Mouse (Mus musculus): ENCODE results near the gene Elmo2. TPM values are rescaled to one million over a fixed set of nuclear protein-coding genes. Genes with fewer than 3 reads are reported as not detected.

The Elmo2 gene
- polyA plus RNA-seq, 1 experiment = 43.3 TPM

GRCm38 (mm10) chr2:165270858-165271257, 55.4 kb downstream of the Elmo2 start:
- Histone ChIP-seq H3K9me3 (replicated peaks; ENCODE audit: control insufficient read depth, insufficient read depth, low read length, poor library complexity, severe bottlenecking) (no peaks in the 10 kb centered on the region), H3K4me3 (ENCODE audit: low read depth, low read length) (no peak overlapping the region), H3K27ac (ENCODE audit: insufficient read depth, low read length) (no peak overlapping the region), H3K9ac (ENCODE audit: low read depth, poor library complexity, severe bottlenecking) (no peak overlapping the region), H3K27me3 (ENCODE audit: control insufficient read depth, insufficient read depth, low read length, poor library complexity, severe bottlenecking) (no peaks in the 10 kb centered on the region), H3K4me1 (ENCODE audit: control insufficient read depth, insufficient read depth, low read length) (no peaks in the 10 kb centered on the region), H3K36me3 (ENCODE audit: control insufficient read depth, insufficient read depth, low read length, poor library complexity, severe bottlenecking) (no peaks in the 10 kb centered on the region)
- TF ChIP-seq CTCF (IDR thresholded peaks at IDR 0.05; ENCODE audit: low read depth, low read length) = no peak
- no peak for TF ChIP-seq POLR2A (IDR thresholded peaks at IDR 0.05; ENCODE audit: insufficient read depth, low read length)
- no peak for TF ChIP-seq EP300 (IDR thresholded peaks at IDR 0.05; ENCODE audit: insufficient read depth, low read depth, low read length)

- Histone ChIP-seq H3K27ac (ENCODE audit: insufficient read depth, low read length) (no peak overlapping the region), H3K27me3 (ENCODE audit: control insufficient read depth, insufficient read depth, low read length, poor library complexity, severe bottlenecking) (no peaks in the 10 kb centered on the region), H3K4me3 (ENCODE audit: low read depth, low read length) (no peak overlapping the region), H3K36me3 (ENCODE audit: control insufficient read depth, insufficient read depth, low read length, poor library complexity, severe bottlenecking) (no peaks in the 10 kb centered on the region), H3K9ac (ENCODE audit: low read depth, poor library complexity, severe bottlenecking) (no peak overlapping the region), H3K9me3 (replicated peaks; ENCODE audit: control insufficient read depth, insufficient read depth, low read length, poor library complexity, severe bottlenecking) (no peaks in the 10 kb centered on the region), H3K4me1 (ENCODE audit: control insufficient read depth, insufficient read depth, low read length) (no peaks in the 10 kb centered on the region)
- TF ChIP-seq POLR2A (IDR thresholded peaks at IDR 0.05; ENCODE audit: insufficient read depth, low read length) (no peak), CTCF (IDR thresholded peaks at IDR 0.05; ENCODE audit: low read depth, low read length) (no peak)
Measured at GRCm38 (mm10) chr2:165266739-165267138, 59.5 kb downstream of the Elmo2 start.

- Histone ChIP-seq H3K9ac (ENCODE audit: low read depth, poor library complexity, severe bottlenecking) (no peak overlapping the region), H3K4me1 (ENCODE audit: control insufficient read depth, insufficient read depth, low read length) (no peaks in the 10 kb centered on the region), H3K36me3 (ENCODE audit: control insufficient read depth, insufficient read depth, low read length, poor library complexity, severe bottlenecking) (no peaks in the 10 kb centered on the region), H3K9me3 (replicated peaks; ENCODE audit: control insufficient read depth, insufficient read depth, low read length, poor library complexity, severe bottlenecking) (no peaks in the 10 kb centered on the region), H3K27ac (ENCODE audit: insufficient read depth, low read length) (no peak overlapping the region), H3K4me3 (ENCODE audit: low read depth, low read length) (no peak overlapping the region), H3K27me3 (ENCODE audit: control insufficient read depth, insufficient read depth, low read length, poor library complexity, severe bottlenecking) (no peaks in the 10 kb centered on the region)
- TF ChIP-seq CTCF (IDR thresholded peaks at IDR 0.05; ENCODE audit: low read depth, low read length) = no peak
- TF ChIP-seq EP300 (IDR thresholded peaks at IDR 0.05; ENCODE audit: insufficient read depth, low read depth, low read length) = no peak
Measured at GRCm38 (mm10) chr2:165263861-165264260, 62.4 kb downstream of the Elmo2 start.

- Histone ChIP-seq H3K4me1 (ENCODE audit: control insufficient read depth, insufficient read depth, low read length) (no peaks in the 10 kb centered on the region), H3K9me3 (replicated peaks; ENCODE audit: control insufficient read depth, insufficient read depth, low read length, poor library complexity, severe bottlenecking) (no peaks in the 10 kb centered on the region), H3K4me3 (ENCODE audit: low read depth, low read length) (no peak overlapping the region), H3K36me3 (ENCODE audit: control insufficient read depth, insufficient read depth, low read length, poor library complexity, severe bottlenecking) (no peaks in the 10 kb centered on the region), H3K27me3 (ENCODE audit: control insufficient read depth, insufficient read depth, low read length, poor library complexity, severe bottlenecking) (no peaks in the 10 kb centered on the region), H3K27ac (ENCODE audit: insufficient read depth, low read length) (no peak overlapping the region), H3K9ac (ENCODE audit: low read depth, poor library complexity, severe bottlenecking) (no peak overlapping the region)
- TF ChIP-seq CTCF (IDR thresholded peaks at IDR 0.05; ENCODE audit: low read depth, low read length) = no peak
- no peak for TF ChIP-seq POLR2A (IDR thresholded peaks at IDR 0.05; ENCODE audit: insufficient read depth, low read length)
- TF ChIP-seq EP300 (IDR thresholded peaks at IDR 0.05; ENCODE audit: insufficient read depth, low read depth, low read length) = no peak
Measured at GRCm38 (mm10) chr2:165262274-165262990, 63.8 kb downstream of the Elmo2 start.

- Histone ChIP-seq H3K4me3 (ENCODE audit: low read depth, low read length) (no peak overlapping the region), H3K27ac (ENCODE audit: insufficient read depth, low read length) (no peak overlapping the region), H3K9ac (ENCODE audit: low read depth, poor library complexity, severe bottlenecking) (no peak overlapping the region), H3K27me3 (ENCODE audit: control insufficient read depth, insufficient read depth, low read length, poor library complexity, severe bottlenecking) (no peaks in the 10 kb centered on the region), H3K9me3 (replicated peaks; ENCODE audit: control insufficient read depth, insufficient read depth, low read length, poor library complexity, severe bottlenecking) (no peaks in the 10 kb centered on the region), H3K36me3 (ENCODE audit: control insufficient read depth, insufficient read depth, low read length, poor library complexity, severe bottlenecking) (no peaks in the 10 kb centered on the region), H3K4me1 (ENCODE audit: control insufficient read depth, insufficient read depth, low read length) (no peaks in the 10 kb centered on the region)
- TF ChIP-seq CTCF (IDR thresholded peaks at IDR 0.05; ENCODE audit: low read depth, low read length) (no peak), POLR2A (IDR thresholded peaks at IDR 0.05; ENCODE audit: insufficient read depth, low read length) (no peak), EP300 (IDR thresholded peaks at IDR 0.05; ENCODE audit: insufficient read depth, low read depth, low read length) (no peak)
Measured at GRCm38 (mm10) chr2:165259859-165260258, 66.4 kb downstream of the Elmo2 start.

- H3K27ac ChIP-seq (ENCODE audit: insufficient read depth, low read length) = no peak overlapping the region
- no peaks in the 10 kb centered on the region for H3K36me3 ChIP-seq (ENCODE audit: control insufficient read depth, insufficient read depth, low read length, poor library complexity, severe bottlenecking)
- no peak overlapping the region for H3K9ac ChIP-seq (ENCODE audit: low read depth, poor library complexity, severe bottlenecking)
- no peaks in the 10 kb centered on the region for H3K27me3 ChIP-seq (ENCODE audit: control insufficient read depth, insufficient read depth, low read length, poor library complexity, severe bottlenecking)
- TF ChIP-seq CTCF (IDR thresholded peaks at IDR 0.05; ENCODE audit: low read depth, low read length) = no peak
- no peak for TF ChIP-seq POLR2A (IDR thresholded peaks at IDR 0.05; ENCODE audit: insufficient read depth, low read length)
- no peak for TF ChIP-seq EP300 (IDR thresholded peaks at IDR 0.05; ENCODE audit: insufficient read depth, low read depth, low read length)
- no peaks in the 10 kb centered on the region for H3K9me3 ChIP-seq (replicated peaks; ENCODE audit: control insufficient read depth, insufficient read depth, low read length, poor library complexity, severe bottlenecking)
- H3K4me1 ChIP-seq (ENCODE audit: control insufficient read depth, insufficient read depth, low read length) = no peaks in the 10 kb centered on the region
- H3K4me3 ChIP-seq (ENCODE audit: low read depth, low read length) = no peak overlapping the region
Measured at GRCm38 (mm10) chr2:165258321-165258720, 68.0 kb downstream of the Elmo2 start.

Measured in ES-Bruce4 (cell line).